Mouse (Mus musculus) lung, postnatal 36 days (tissue): ENCODE measurements around the gene Etfa.

Experiments
- DNase-seq: peaks from one replicate; pipeline ENCODE4 v3.0.0; 2022; ENCODE audit warnings: mixed read lengths

Gene Etfa

GRCm38 (mm10) chr9:55512027-55512543, at the start of gene Etfa:
Gene Etfa, minus strand, starts transcription at chr9:55512243.
- peak; percentile 98 for DNase-seq

DNA sequence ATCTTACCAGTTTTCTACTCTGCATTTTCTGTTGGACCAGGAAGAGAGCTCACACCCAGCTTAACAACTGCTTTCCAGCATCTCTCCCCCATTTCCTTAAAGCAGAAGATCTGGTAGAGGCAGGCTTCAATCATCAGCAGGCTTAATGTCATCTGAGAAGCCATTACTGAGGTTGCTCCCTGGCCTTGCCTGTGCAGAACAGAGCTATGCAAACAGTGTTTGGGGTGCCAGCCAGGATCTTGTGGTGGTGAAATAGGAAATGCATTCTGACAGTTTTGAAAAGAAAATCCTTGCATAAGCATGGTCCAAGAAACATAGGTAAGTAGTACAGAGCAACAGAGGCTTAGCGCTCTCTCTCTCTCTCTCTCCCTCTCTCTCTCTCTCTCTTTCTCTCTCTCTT, 48.9 kb upstream of the Etfa start:
- peak; percentile 58 for DNase-seq

GRCm38 (mm10) chr9:55554986-55555385, 42.9 kb upstream of the Etfa start:
- no peak for DNase-seq

GRCm38 (mm10) chr9:55549302-55549890, 37.4 kb upstream of the Etfa start:
- no peak for DNase-seq

DNA sequence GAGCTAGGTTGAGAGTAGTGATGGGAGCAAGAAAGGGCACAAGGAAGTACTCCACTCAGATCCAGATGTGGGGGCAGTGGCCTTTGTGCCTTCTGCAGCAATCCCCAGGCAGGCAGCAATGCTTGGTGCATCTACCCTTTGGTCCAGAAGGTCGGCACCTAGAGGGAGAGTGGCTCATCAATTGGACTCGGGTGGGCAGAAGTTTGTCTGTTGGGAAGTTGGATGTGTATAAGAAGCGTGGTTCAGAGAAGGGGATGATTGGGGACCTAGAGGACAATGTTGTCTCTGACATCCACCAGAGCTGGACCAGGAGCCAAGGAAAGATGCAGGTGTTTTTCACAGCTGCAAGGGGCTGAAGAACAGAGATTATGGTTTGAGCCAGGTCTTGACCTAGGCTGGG, 36.8 kb upstream of the Etfa start:
- DNase-seq: no peak

DNA sequence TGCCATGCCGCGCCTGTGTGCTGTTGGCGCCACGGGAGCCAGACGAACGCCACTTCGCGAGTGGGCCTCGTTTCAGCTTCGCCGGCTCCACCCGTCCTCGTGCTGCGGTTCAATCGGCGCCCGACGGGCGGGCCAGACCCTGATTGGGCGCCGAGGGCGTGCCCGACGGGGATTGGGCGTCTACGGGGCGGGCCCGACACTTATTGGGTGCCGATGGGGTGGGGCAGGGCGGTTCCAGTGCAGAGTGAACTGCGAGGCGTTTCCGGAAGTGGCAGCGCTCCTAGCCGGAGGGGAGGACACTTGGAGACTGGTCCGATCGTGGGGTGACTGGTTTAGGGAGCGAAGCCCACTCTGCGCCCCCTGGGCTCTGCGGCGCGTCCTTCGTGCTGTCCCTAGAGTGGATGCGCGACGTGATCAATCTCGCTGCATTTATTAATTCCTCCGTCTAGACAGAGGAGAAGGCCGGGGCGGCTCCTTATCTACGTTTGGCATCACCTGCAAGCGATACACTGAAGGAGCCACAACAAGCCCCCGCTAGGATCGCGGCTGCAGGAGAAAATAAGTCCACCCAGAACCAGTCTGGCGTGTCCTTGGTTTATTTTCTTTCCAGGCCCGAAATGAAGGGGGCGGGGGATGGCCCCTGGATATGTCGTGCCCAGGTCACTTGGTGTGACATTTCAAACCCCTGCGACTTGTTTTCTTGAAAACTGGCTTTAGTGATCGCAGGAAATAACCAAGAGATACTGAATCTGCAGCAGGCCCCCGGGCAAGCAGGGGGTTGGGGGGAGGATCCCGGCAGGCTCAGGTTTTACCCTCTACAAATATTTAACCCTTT, 34.4 kb upstream of the Etfa start:
- DNase-seq: peak; percentile 46

DNA sequence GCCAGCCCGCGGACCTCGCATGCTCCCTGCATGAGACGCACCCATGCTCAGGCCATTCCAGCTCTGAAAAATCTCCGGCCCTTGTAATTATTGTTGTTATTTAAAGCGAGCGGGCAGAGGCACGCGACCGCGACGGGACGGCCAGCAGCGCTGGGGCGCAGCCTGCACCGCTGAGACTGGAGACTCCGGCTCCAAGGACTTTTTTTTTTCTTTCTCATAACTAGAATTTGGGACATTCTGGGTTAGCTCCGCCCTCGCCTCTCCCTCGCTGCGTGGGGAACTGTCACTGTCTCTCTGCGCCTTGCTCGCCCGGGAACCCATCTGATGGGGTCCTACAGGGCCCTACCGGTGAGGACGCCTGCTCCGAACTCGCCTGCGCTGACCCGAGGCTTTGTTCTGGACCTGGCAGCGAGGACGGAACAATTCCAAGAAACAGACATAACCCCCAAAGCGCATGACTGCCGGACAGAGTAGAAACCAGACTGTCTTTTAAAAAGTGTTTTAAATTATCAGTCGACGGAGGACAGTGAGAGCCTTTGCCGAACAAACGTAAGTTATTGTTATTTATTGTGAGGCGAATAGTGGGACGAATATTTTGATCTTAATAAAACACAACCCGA, 33.6 kb upstream of the Etfa start:
- DNase-seq: no peak

- DNase-seq: peak; percentile 9
Observed at GRCm38 (mm10) chr9:55544861-55545555, 33.0 kb upstream of the Etfa start.

GRCm38 (mm10) chr9:55543703-55544401, 31.8 kb upstream of the Etfa start:
- peak; percentile 13 for DNase-seq

GRCm38 (mm10) chr9:55543336-55543702, 31.3 kb upstream of the Etfa start:
- no peak for DNase-seq

- DNase-seq: no peak
Observed at GRCm38 (mm10) chr9:55542366-55543325, 30.6 kb upstream of the Etfa start.

GRCm38 (mm10) chr9:55541681-55542365, 29.8 kb upstream of the Etfa start:
- peak; percentile 21 for DNase-seq

- DNase-seq: peak; percentile 30
Observed at GRCm38 (mm10) chr9:55540888-55541287, 28.8 kb upstream of the Etfa start.

DNA sequence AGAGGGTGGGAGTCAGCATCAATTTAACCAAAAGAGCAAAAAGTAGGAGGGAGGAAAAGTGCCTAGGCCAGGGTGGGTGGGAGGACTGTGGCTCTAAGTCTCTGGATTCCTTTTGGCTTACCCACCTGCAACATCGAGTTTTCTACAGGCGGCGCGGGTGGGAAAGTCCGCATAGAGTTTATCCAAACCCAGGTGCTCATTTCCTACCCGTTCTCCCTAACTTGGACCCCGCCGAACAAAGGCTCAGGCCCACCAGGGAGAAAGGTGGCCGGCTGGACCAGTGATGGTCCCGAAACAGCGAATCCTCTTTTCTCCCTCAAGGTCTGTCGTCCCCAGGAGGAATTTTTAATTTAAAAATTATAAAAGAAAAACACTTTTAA, 28.3 kb upstream of the Etfa start:
- DNase-seq: no peak

GRCm38 (mm10) chr9:55539661-55540390, 27.8 kb upstream of the Etfa start:
- no peak for DNase-seq

- no peak for DNase-seq
Observed at GRCm38 (mm10) chr9:55539006-55539405, 27.0 kb upstream of the Etfa start.

GRCm38 (mm10) chr9:55538377-55538776, 26.3 kb upstream of the Etfa start, which contains the start of gene Isl2:
Gene Isl2, plus strand, starts transcription at chr9:55538672.
- no peak for DNase-seq

DNA sequence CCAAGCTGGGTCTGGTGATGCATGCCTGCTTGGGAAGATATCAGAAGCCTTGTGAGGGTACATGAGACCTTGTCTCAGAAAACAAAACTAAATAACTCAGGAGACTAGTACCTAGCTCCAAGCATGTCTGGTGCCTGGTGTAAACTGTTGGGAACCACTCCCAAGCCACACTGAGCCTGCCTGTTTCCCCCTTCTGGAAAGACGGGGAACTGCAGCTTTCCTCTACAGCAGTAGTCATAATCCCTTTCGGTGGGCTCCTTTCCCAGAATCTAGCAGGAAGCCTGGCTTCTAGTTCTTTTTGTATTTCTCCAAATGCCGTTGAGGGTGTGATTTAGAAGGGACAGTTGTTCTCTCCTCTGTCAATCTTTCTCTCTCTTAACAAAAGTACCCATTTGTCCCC, 23.9 kb upstream of the Etfa start:
- peak; percentile 81 for DNase-seq

DNA sequence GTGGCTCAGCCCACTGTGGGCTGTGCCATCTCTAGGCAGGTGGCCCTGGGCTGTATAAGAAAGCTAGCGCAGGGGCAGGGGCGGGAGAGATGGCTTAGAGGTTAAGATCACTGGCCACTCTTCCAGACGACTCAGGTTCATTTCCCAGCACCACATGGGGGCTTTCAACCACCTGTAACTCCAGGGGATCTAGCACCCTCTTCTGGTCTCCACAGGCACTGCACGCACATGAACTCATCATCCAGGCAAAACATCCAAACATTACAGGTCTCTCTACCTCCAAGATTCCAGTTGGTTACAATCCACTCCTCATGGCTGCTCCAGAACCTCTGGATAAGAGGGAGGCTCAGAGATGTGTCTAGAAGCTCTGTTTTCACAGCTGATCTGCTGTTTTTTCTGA, 13.7 kb upstream of the Etfa start:
- DNase-seq: peak; percentile 12

GRCm38 (mm10) chr9:55511521-55511993, 486 bp downstream of the Etfa start:
- peak; percentile 63 for DNase-seq
